Mouse (Mus musculus): Measurements from ENCODE around the gene Npepps.
A peak's percentile ranks its signal among the peaks of the same experiment; 100 is the strongest.

Npepps gene

GRCm38 (mm10) chr11:97186947-97187763 is 93.3 kb downstream of the Npepps start:
- DNase-seq (ENCODE audit: low read depth, low spot score) = peak; percentile 93

- no peak for DNase-seq (ENCODE audit: low read depth, low spot score)
These were observed 94.5 kb downstream of the Npepps start for GRCm38 (mm10) chr11:97185704-97186614.

- no peak for DNase-seq (ENCODE audit: low read depth, low spot score)
These were observed 95.6 kb downstream of the Npepps start for GRCm38 (mm10) chr11:97184875-97185274.

- no peak for DNase-seq (ENCODE audit: low read depth, low spot score)
These were observed 98.0 kb downstream of the Npepps start for GRCm38 (mm10) chr11:97182446-97182845.

- no peak for DNase-seq (ENCODE audit: low read depth, low spot score)
These were observed 99.4 kb downstream of the Npepps start for GRCm38 (mm10) chr11:97181061-97181460.

- no peak for DNase-seq (ENCODE audit: low read depth, low spot score)
These were observed 102.2 kb downstream of the Npepps start for GRCm38 (mm10) chr11:97178198-97178597.

GRCm38 (mm10) chr11:97176851-97177250 is 103.6 kb downstream of the Npepps start:
- no peak for DNase-seq (ENCODE audit: low read depth, low spot score)

- no peak for DNase-seq (ENCODE audit: low read depth, low spot score)
These were observed 104.9 kb downstream of the Npepps start for GRCm38 (mm10) chr11:97175499-97175898.

GRCm38 (mm10) chr11:97160341-97160740 is 120.1 kb downstream of the Npepps start:
- DNase-seq (ENCODE audit: low read depth, low spot score) = no peak

GRCm38 (mm10) chr11:97156999-97157398 is 123.4 kb downstream of the Npepps start:
- DNase-seq (ENCODE audit: low read depth, low spot score) = no peak

All from embryo, embryonic 11.5 days (tissue).